15 mouse cellular contexts compared by ENCODE assay signal in genomic region chr3:85518668-85519067, GRCm38 (mm10). TPM values are rescaled to one million over a fixed set of nuclear protein-coding genes. Genes with fewer than 3 reads are reported as not detected.
DNase-seq lines count a peak whose midpoint lies in the region; ATAC-seq lines count a peak whose summit lies in the region.
"Had no signal": no experiment of that assay in that cellular context is flagged by ENCODE, and none has a peak within 500 bp of the region (broad histone marks: within the 10 kb centered on the region; RNA-seq: fewer than 3 reads in every experiment).

No protein-coding gene starts in this region.

- H3K9me3 ChIP-seq in heart, embryonic 13.5 days: no peaks in the 10 kb centered on the region
- no peaks in the 10 kb centered on the region for H3K9me3 ChIP-seq in hindbrain, embryonic 13.5 days
- H3K9me3 ChIP-seq: hindbrain, embryonic 10.5 days; liver, embryonic 12.5 days had no signal

- H3K27ac ChIP-seq in heart, embryonic 13.5 days (replicated peaks): peak overlapping the region; percentile 93
- H3K27ac ChIP-seq in hindbrain, embryonic 13.5 days: no peak overlapping the region; the same call in 1 of the 2 replicates
- H3K27ac ChIP-seq: hindbrain, embryonic 10.5 days; liver, embryonic 12.5 days had no signal

- no peak overlapping the region for H3K4me3 ChIP-seq in heart, embryonic 13.5 days
- no peak overlapping the region for H3K4me3 ChIP-seq in hindbrain, embryonic 13.5 days
- H3K4me3 ChIP-seq: hindbrain, embryonic 10.5 days; liver, embryonic 12.5 days had no signal

- ATAC-seq in heart, embryonic 13.5 days (ENCODE audit: extremely low read depth, insufficient number of reproducible peaks, low FRiP score, low TSS enrichment): no peak
- ATAC-seq in hindbrain, embryonic 13.5 days (ENCODE audit: low FRiP score): no peak
- ATAC-seq: forebrain, embryonic 16.5 days; intestine, postnatal 0 days; liver, embryonic 12.5 days; lung, postnatal 0 days had no signal

- H3K9ac ChIP-seq in heart, embryonic 13.5 days: 0 out of 2 replicates have a peak overlapping the region, but pooled peaks have one; percentile 38
- H3K9ac ChIP-seq in hindbrain, embryonic 13.5 days: no peak overlapping the region
- H3K9ac ChIP-seq: liver, embryonic 12.5 days had no signal

- H3K27me3 ChIP-seq in heart, embryonic 13.5 days (replicated peaks): no peaks in the 10 kb centered on the region
- H3K27me3 ChIP-seq in hindbrain, embryonic 13.5 days: no peaks in the 10 kb centered on the region
- H3K27me3 ChIP-seq: liver, embryonic 12.5 days had no signal

- peaks cover 45% of the 10 kb centered on the region for H3K4me1 ChIP-seq in heart, embryonic 13.5 days
- H3K4me1 ChIP-seq in hindbrain, embryonic 13.5 days (replicated peaks): peaks cover 8% of the 10 kb centered on the region; the same call in 1 of the 2 replicates
- H3K4me1 ChIP-seq: liver, embryonic 12.5 days had no signal

- no peaks in the 10 kb centered on the region for H3K36me3 ChIP-seq in heart, embryonic 13.5 days
- no peaks in the 10 kb centered on the region for H3K36me3 ChIP-seq in hindbrain, embryonic 13.5 days
- H3K36me3 ChIP-seq: hindbrain, embryonic 10.5 days; liver, embryonic 12.5 days had no signal

- 38% methylated on average over 8 of the region's 8 CpGs for WGBS in heart, embryonic 13.5 days
- WGBS in hindbrain, embryonic 13.5 days: 85% methylated on average over 8 of the region's 8 CpGs

- H3K4me2 ChIP-seq in heart, embryonic 13.5 days: peak overlapping the region; percentile 22
- no peak overlapping the region for H3K4me2 ChIP-seq in hindbrain, embryonic 13.5 days
- H3K4me2 ChIP-seq: liver, embryonic 12.5 days had no signal

- peak; percentile 20 for DNase-seq in ovary, adult 18-20 months (ENCODE audit: low spot score)
- no peak for DNase-seq in ovary, postnatal 36 days (ENCODE audit: low spot score)
- DNase-seq in cerebellum, postnatal 14 days: peak; percentile 47 to 69
- peak; percentile 26 for DNase-seq in skeletal muscle tissue, adult 2 months (ENCODE audit: low read depth, low spot score)
- DNase-seq in thymus, postnatal 14 days: no peak
- no peak for DNase-seq in urinary bladder, adult 2 months (ENCODE audit: low spot score)
- DNase-seq: kidney, postnatal 36 days; thymus, adult 2 months had no signal

RNA-seq across cellular contexts. Expression of gene Gatb, which starts 55.3 kb away (rescaled TPM):
- polyA plus RNA-seq in heart, embryonic 13.5 days (2015; fragmentation: Nextera tagmentation; extraction: Ambion mirVana): 35.0 and 35.1 TPM in 2 replicates
- polyA plus RNA-seq in urinary bladder, adult 2 months (2012; rRNA removed): 7.9 and 8.8 TPM in 2 replicates
- polyA plus RNA-seq in hindbrain, embryonic 13.5 days (2015; fragmentation: Nextera tagmentation; extraction: Ambion mirVana): 21.1 and 24.9 TPM in 2 replicates

Comparison
In these comparisons a context has a peak if more than half of its experiments do, and no peak if none do; other contexts are left out.
1. DNase-seq: peak in ovary, adult 18-20 months (single experiment), cerebellum, postnatal 14 days (2 of 2) and skeletal muscle tissue, adult 2 months (single experiment); none in ovary, postnatal 36 days (single experiment), thymus, postnatal 14 days (single experiment) and urinary bladder, adult 2 months (single experiment).